Mouse (Mus musculus): ENCODE measurements around the gene Iah1.

DNA sequence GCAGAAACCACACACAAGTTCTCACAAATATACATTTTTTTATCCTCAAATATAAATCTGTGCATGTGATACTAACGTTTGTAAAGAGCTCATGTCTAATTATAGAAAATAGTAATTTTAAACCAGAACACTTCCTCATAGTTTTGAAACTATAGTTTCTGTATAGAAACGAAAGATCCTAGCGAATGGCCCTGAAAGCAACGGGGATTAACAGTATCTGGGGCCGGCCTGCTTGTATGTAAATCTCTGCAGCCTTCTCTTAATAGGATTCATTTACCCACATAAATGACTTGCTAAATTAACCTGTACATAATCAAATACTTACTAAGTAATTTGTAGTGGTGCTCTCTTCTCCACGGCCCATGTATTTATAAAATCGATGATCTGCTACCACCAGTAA is 30.8 kb downstream of the Iah1 start:
- TF ChIP-seq POLR2A (IDR thresholded peaks at IDR 0.05; ENCODE audit: control insufficient read depth, low read depth, low read length): no peak
- no peak for TF ChIP-seq CTCF (IDR thresholded peaks at IDR 0.05; ENCODE audit: control insufficient read depth, insufficient read depth, insufficient replicate concordance, low read depth, low read length)
